Mouse (Mus musculus) cerebellum, postnatal 4 days (tissue): Measurements from ENCODE around the gene Hist1h2ab.

Experiments used
- DNase-seq, 2 experiments: peaks; one replicate each; pipeline ENCODE4 v3.0.0; 2022; ENCODE audit warnings: low spot score in 2 of 2, mixed read lengths in 1 of 2

Hist1h2ab gene

DNA sequence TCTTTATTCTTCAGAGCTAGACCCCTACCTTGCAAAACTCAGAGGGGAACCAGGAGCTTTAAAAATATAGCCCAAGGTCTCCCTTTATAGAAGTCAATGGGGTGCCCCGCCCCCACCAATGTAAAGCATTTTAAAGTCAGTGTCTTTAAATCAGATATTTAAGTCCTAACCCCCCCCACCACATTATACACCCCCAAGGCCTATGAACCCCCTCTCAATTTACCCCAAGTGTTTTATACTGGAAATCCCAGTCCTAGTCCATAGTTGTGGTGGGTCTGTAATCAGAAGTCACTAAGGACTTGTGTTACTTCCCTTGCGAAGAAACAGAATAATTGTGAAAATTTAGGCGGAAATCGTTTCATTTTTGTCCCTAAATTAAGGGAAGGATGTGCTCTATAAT is 12.9 kb upstream of the Hist1h2ab start:
- DNase-seq, result no peak

DNA sequence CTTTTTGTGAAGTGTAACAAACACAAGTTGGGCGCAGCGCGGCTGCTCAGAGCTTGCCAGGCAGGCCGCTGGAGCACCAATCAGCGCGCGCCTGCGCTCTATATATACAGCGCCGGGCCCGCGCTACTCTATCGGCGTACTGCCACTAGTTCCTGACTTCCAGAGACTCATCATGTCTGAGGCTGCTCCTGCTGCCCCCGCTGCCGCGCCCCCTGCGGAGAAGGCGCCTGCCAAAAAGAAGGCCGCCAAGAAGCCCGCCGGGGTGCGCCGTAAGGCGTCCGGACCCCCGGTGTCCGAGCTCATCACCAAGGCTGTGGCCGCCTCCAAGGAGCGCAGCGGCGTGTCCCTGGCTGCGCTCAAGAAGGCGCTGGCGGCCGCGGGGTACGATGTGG is 12.3 kb upstream of the Hist1h2ab start, which contains the start of gene Hist1h1c:
Gene Hist1h1c (plus strand): TSS at position 132 of the 392 bp plus-strand sequence.
- peak; percentile 65 to 88 for DNase-seq

GRCm38 (mm10) chr13:23739069-23739921 is 11.6 kb upstream of the Hist1h2ab start:
- DNase-seq, result peak; percentile 65 to 80

DNA sequence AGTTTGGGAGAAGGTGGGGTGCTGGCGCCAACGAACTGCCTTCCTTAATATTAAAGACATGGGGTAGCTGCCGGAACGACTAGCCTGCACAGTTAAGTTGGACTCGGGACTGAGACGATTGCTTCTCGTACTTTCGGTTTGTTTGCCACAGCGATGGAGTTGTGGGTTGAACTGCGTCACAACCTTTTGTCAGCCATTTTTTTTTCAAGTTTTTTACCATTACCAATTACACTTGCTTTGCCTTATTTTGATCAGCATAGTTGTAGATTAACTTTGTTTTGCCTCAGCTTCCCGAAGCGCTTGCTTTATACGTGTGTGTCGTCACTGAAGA is 11.0 kb upstream of the Hist1h2ab start:
- DNase-seq, result no peak

DNA sequence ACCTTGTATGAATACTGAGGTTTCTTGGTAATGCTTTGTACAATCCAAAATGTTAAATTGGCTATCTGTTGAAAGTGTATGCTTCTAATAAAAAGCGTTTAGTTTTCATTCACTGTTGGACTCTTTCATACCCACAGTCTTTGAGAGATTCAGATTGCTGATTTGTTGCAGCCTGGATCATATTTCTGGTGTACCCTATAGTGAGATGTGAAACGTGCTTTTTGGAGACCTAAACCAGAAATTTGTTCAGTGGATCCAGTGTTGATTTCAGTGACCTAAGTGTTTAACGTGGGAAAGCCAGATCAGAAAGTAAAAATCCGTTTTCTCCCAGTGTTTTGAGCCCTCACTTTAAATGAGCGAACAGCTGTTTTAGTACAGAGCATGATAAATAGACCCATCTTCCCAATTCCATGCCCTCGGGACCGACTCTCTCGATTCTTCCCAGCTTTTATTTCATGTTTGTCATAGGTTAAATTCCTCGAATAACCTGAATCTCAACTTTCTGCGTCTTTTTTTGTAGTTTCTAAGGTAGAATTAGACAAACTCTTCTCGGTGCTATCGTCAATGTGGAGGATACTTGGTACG is 10.6 kb upstream of the Hist1h2ab start:
- DNase-seq, result no peak

- no peak for DNase-seq
Measured at GRCm38 (mm10) chr13:23740910-23741309, 10.0 kb upstream of the Hist1h2ab start.

GRCm38 (mm10) chr13:23742007-23742406 is 8.9 kb upstream of the Hist1h2ab start:
- DNase-seq, result no peak

DNA sequence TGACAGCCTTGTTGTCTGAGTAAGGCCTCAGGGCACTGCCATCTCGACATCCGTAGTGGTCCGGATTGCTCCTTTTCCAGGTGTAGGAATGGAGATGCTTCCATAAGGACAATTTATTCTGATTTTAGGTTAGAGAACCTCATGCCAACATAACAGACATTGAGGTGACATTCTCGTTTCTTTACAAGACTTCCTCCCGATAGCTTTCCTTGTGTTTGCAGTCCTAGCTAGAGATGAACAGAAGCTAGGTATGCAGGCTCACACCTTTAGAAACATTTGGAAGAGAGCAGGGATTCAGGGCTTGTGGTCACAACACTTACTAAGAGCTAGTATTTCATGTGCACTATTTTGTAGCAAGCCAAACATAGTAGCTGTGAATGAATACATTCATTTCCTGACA is 7.7 kb upstream of the Hist1h2ab start:
- DNase-seq, result no peak

- no peak for DNase-seq
Measured at GRCm38 (mm10) chr13:23743963-23744362, 7.0 kb upstream of the Hist1h2ab start.

DNA sequence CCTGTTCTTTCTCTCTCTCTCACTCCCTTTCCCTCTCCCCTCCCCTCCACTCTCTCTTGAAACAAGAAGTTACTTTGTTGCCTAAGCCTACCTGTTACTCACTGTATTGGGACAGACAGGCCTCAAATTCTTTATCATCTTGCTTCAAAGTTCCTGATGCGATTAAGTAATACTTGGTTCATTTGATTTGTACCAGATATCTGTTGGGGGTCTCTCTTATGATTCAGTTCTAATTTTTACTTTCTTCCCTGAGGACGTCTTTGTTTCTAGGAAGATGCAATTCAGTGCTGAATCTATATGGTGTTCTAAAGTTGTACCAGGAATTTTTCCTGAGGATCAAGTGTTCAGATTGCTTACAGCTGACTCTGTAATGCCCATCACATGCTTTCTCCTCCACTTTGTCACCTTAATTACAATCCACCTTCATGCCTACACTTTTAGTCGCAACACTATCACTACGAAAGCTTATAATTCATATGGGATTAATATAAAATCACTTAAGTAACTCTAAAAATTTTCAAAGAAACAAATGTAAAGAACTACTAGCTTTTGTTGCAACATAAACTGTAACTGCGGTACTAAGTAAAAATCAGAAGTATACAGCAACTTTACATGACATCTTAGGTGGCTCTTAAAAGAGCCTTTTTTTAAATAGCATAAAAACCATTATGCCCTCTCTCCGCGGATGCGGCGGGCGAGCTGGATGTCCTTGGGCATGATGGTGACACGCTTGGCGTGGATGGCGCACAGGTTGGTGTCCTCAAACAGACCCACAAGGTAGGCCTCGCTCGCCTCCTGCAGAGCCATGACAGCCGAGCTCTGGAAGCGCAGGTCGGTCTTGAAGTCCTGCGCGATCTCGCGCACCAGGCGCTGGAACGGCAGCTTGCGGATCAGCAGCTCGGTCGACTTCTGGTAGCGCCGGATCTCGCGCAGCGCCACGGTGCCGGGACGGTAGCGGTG is 6.2 kb upstream of the Hist1h2ab start:
- no peak for DNase-seq

DNA sequence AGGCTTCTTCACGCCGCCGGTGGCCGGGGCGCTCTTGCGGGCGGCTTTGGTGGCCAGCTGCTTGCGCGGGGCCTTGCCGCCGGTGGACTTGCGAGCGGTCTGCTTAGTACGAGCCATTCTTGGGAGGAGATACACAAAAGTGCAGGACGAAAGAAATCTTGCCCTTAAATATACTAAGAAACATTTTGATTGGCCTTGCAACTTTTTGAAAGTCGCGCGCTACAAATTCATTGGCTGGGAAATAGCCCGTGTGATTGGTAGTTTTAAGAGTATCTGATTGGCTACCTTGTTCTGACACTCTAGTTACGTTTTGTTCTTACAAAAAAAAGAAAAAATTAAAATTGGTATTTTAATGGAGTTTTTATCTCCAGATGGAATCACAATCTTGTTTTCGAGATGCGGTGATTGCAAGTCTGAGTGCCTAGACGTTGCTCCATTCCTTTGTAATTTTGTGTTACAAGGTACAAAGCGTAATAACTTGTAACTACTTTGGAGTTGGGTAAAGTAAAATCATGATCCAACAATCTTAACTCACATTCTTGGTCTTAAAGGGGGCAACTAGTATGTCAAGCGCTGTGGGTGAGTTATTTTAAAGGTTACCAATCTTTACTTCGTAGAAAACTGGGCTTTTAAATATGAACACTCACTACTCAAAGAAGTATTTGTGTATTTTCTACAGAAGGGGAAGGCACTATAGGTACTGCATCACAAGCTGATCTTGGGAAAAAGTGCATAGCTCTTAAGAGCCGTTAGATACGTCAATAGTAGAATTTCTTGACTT is 5.4 kb upstream of the Hist1h2ab start, which contains the start of gene Hist1h3c:
Gene Hist1h3c (minus strand): TSS at position 222 of the 781 bp plus-strand sequence.
- DNase-seq, result peak; percentile 69 to 83

- peak in 1 of 2 experiments; percentile 55 for DNase-seq
Measured at GRCm38 (mm10) chr13:23746201-23747080, 4.5 kb upstream of the Hist1h2ab start, which contains the start of gene Hist1h2bb. TSS of gene Hist1h2bb (plus strand) at chr13:23746734.

DNA sequence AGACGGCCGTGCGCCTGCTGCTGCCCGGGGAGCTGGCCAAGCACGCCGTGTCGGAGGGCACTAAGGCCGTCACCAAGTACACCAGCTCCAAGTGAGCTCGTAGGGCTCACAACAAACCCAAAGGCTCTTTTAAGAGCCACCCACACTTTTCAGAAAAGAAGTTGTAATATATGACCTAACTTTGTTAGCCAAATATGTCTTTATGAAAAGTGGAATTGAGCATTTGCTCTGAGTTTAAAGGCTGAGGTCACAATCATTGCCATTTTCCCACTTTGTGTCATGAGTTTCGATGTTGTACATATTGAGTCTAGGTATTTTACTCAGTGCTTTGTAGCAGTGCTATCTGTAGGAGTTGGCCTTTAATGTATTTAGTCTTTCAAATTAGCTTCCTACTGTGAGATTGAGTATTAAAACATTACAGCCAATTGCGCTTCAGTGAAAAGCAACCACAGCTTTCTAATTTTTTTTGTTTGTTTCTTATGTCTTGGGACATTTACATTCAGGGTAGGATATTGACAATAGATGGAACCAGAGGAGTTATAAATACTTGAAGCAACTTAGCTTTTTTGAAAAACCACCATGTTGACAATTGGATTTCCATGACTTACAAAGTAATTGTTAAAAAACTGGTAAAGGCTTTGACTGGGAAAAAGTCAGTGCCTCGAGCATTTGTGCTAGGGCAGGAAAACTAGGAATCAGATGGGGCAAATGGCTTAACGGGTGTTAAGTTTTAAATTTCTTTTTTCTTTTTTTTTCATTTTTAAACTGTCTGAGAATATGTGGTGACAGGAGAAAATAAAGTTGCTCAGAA is 3.6 kb upstream of the Hist1h2ab start:
- no peak for DNase-seq

DNA sequence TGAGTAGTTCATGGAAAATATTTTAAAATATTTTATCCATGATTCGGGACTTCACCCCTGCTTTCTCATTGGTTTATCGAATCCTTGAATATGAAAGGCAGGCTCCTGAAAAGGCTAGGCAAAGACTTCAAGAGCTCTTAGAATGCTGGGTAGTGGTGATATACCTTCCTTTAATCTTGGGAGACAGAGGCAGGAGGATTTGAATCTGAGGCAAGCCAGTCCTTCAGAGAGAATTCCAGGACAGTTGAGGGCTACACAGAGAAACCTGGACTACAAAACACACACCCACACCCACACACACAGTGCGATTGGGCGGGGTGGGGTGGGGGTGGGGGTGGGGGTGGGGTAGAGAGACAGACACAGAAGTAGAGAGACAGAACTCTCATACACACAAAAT is 3.0 kb upstream of the Hist1h2ab start:
- no peak for DNase-seq

DNA sequence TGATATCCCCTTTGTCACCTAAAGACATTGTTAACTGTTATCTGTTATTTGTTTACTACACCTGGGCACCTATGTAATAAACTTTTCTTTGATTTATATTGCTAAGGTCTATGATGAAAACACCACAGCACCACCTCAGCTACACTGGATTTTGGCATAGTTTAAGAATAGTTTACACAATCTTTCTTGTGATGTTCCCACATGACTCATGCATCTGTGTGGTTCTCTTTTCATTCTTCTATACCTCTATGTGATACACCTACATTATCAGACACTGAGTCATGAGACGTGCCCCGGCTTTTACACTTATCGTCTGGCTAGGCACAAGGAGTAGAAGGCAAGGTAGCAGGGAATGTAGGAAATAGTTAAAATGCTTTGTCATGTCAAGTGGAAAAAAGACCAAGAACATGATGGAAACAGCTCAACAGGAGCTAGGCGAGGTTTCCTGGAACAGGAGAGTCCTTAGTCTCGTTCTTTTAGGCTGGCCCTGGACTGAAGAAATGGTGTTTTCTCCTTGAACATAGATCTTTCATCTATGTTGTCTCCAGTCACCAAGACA is 1.3 kb upstream of the Hist1h2ab start:
- no peak for DNase-seq

GRCm38 (mm10) chr13:23751478-23751956 is 591 bp downstream of the Hist1h2ab start:
- no peak for DNase-seq

DNA sequence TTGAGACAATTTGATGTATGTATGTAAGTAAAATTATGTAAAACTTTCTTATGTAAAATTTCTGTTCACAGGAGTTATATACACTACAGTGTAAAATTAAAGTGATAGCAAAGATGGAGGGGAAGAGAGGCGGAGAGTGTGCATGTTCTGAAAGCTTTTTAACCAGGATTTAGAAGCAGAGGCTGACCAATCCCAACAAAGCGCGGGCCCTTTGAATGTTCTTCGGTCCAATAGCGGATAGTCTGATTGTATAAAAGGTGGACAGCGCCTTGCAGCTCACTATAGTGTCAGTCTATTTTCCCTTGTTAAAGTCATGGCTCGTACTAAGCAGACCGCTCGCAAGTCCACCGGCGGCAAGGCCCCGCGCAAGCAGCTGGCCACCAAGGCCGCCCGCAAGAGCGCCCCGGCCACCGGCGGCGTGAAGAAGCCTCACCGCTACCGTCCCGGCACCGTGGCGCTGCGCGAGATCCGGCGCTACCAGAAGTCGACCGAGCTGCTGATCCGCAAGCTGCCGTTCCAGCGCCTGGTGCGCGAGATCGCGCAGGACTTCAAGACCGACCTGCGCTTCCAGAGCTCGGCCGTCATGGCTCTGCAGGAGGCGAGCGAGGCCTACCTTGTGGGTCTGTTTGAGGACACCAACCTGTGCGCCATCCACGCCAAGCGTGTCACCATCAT is 1.3 kb downstream of the Hist1h2ab start, which contains the start of gene Hist1h3b:
Gene Hist1h3b (plus strand): TSS at position 201 of the 675 bp plus-strand sequence.
- peak; percentile 80 to 85 for DNase-seq

DNA sequence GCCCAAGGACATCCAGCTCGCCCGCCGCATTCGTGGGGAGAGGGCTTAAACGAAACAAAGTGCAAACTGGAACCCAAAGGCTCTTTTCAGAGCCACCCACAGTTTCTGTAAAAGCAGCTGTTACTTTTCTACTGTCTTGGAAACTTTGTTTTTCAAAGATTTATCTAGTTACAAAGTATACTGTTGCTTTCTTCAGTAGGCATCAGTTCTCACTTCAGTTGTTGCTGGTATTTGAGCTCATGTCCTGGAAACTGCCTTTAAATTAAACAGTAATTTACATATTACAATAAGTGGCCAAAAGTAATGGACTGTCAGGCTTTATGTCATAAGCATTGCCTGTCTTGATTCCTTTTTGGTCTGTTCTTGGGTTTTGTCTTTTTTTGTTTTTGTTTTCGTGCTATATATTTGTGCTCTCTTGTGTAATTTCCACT is 1.8 kb downstream of the Hist1h2ab start:
- DNase-seq, result no peak
